Mouse (Mus musculus): ENCODE measurements around the gene Tubb4b.
A peak's percentile ranks its signal among the peaks of the same experiment; 100 is the strongest.

GRCm38 (mm10) chr2:25211121-25211670 is 13.3 kb downstream of the Tubb4b start, which contains the start of gene Nelfb:
- TF ChIP-seq POLR2A (IDR thresholded peaks at IDR 0.05; ENCODE audit: extremely low read depth, insufficient read depth, low read length) (peak; percentile 60; the same call in 1 of the 2 replicates), CTCF (IDR thresholded peaks at IDR 0.05; ENCODE audit: extremely low read depth, insufficient read depth, low read length) (no peak)
